Mouse (Mus musculus) neural tube, embryonic 13.5 days (tissue): ENCODE measurements around the gene E130116L18Rik. TPM values are rescaled to one million over a fixed set of nuclear protein-coding genes. Genes with fewer than 3 reads are reported as not detected.
"Not testable (repeated sequence)": the region's sequence is repeated elsewhere in the genome, so short reads cannot be mapped to it uniquely, and the experiment has no call there.

Experiments
- ATAC-seq: fragments of 200-750 bp; cut with Nextera tagmentation; 2 replicates; pipeline ENCODE4 v1.8.0; 2017; ENCODE audit warnings: low read depth, mild to moderate bottlenecking, moderate TSS enrichment, moderate library complexity
- H3K27ac ChIP-seq: fragments of 300-500 bp; sonication (generic); replicated peaks from 2 replicates; pipeline ENCODE4 v1.5.1; 2015; ENCODE audit warnings: moderate library complexity, mild to moderate bottlenecking, inconsistent platforms
- H3K27me3 ChIP-seq: fragments of 300-500 bp; sonication (generic); 2 replicates; pipeline ENCODE4 v1.6.1; 2015; ENCODE audit warnings: mild to moderate bottlenecking, inconsistent platforms
- H3K36me3 ChIP-seq: fragments of 300-500 bp; sonication (generic); 2 replicates; pipeline ENCODE4 v1.6.1; 2015; ENCODE audit warnings: mild to moderate bottlenecking, inconsistent platforms
- H3K4me1 ChIP-seq: fragments of 300-500 bp; sonication (generic); replicated peaks from 2 replicates; pipeline ENCODE4 v1.6.1; 2015; ENCODE audit warnings: inconsistent platforms
- H3K4me2 ChIP-seq: fragments of 300-500 bp; sonication (generic); 2 replicates; pipeline ENCODE4 v1.6.1; 2015; ENCODE audit warnings: inconsistent platforms, mild to moderate bottlenecking, moderate library complexity
- H3K4me3 ChIP-seq: fragments of 300-500 bp; sonication (generic); 2 replicates; pipeline ENCODE4 v1.5.1; 2015; ENCODE audit warnings: mild to moderate bottlenecking, inconsistent platforms
- H3K9ac ChIP-seq: fragments of 300-500 bp; sonication (generic); 2 replicates; pipeline ENCODE4 v1.6.1; 2015; ENCODE audit warnings: moderate library complexity, mild to moderate bottlenecking, inconsistent platforms
- H3K9me3 ChIP-seq: fragments of 300-500 bp; sonication (generic); 2 replicates; pipeline ENCODE4 v1.6.1; 2016; ENCODE audit warnings: inconsistent platforms
- WGBS: fragments of 180-500 bp; shearing (Covaris S2); methylation state at CpG from one replicate; pipeline ENCODE4 v1.1.7; 2015; 5-methylcytosine and 5-hydroxymethylcytosine counted together
- polyA plus RNA-seq: library from polyadenylated mRNA; unstranded; fragments of >200 nt; fragmentation: Nextera tagmentation; extraction: Ambion mirVana; gene quantifications from 2 replicates; pipeline ENCODE4 v1.2.1, GENCODE M21; 2015

The E130116L18Rik gene
- polyA plus RNA-seq, 1 experiment from 2014 or later, result not detected

- H3K9me3 ChIP-seq, result no peaks in the 10 kb centered on the region
- no peak overlapping the region for H3K9ac ChIP-seq
- H3K36me3 ChIP-seq, result no peaks in the 10 kb centered on the region
- ATAC-seq, result no peak
- no peak overlapping the region for H3K4me2 ChIP-seq
- H3K27me3 ChIP-seq, result no peaks in the 10 kb centered on the region
- H3K4me1 ChIP-seq, result no peaks in the 10 kb centered on the region
- H3K27ac ChIP-seq, result no peak overlapping the region
- 96% methylated on average over 4 of the region's 4 CpGs for WGBS
- H3K4me3 ChIP-seq, result no peak overlapping the region
These were observed 43.7 kb downstream of the E130116L18Rik start for GRCm38 (mm10) chr5:25179284-25179683.

GRCm38 (mm10) chr5:25178543-25178942 lies 44.4 kb downstream of the E130116L18Rik start:
- not testable (repeated sequence) for H3K9me3 ChIP-seq, H3K4me3 ChIP-seq, H3K9ac ChIP-seq, H3K27me3 ChIP-seq, H3K4me2 ChIP-seq, H3K4me1 ChIP-seq, H3K36me3 ChIP-seq, ATAC-seq, H3K27ac ChIP-seq
- 77% methylated on average over 4 of the region's 4 CpGs for WGBS

- WGBS, result 91% methylated on average over 5 of the region's 5 CpGs
- not testable (repeated sequence) for H3K27ac ChIP-seq, H3K4me2 ChIP-seq, H3K9me3 ChIP-seq, ATAC-seq, H3K4me1 ChIP-seq, H3K9ac ChIP-seq, H3K27me3 ChIP-seq, H3K4me3 ChIP-seq, H3K36me3 ChIP-seq
These were observed 45.0 kb downstream of the E130116L18Rik start for GRCm38 (mm10) chr5:25177937-25178336.

Other genes with a start within 250 kb of the E130116L18Rik start
- gene Prkag2, start 122.5 kb downstream of the E130116L18Rik start, polyA plus RNA-seq, result 76.5 and 85.1 TPM in 2 replicates
- gene Galntl5, start 41.7 kb downstream of the E130116L18Rik start, polyA plus RNA-seq, result not detected in 2 replicates
- 49.4 and 52.6 TPM in 2 replicates for gene Galnt11, start 1.2 kb downstream of the E130116L18Rik start, polyA plus RNA-seq